Mouse (Mus musculus): ENCODE results near the gene Sacs. TPM values are rescaled to one million over a fixed set of nuclear protein-coding genes. Genes with fewer than 3 reads are reported as not detected.
A peak's percentile ranks its signal among the peaks of the same experiment; 100 is the strongest.

Sacs gene
- polyA plus RNA-seq (2015; fragmentation: Nextera tagmentation; extraction: Ambion mirVana), result 1.8 TPM in 2 replicates

DNA sequence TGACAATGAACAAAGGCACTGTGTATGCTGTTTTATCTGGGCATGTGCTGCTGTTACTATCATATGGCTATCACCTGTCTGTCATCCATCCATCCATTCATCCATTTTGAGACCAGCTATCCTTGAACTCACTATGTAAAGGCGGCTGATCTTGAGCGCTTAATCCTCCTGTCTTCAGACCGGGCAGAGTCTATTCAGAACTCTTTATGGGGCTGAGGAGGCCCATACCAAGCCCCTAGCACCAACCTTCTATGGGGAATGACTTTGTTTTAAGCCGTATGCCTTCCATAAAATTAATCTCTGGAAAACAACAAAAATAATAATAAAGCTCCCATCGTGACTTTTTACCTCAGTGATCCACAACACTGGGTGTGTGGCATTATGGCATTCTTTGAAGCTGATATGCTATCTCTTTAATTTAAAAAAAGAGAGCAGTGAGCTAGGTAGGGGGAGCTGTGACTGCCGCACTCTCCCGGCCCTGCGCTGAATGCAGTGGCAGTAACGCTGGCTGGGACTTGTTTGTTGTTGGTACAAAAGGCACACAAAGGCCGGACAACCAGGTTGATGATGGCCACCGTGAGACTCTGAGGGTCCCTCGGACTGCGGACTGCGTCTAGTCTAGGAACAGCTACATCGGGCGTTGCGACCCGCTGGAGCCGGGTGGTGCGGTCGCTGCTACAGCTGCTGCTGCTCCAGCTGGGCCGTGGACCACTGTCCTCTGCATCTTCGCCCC is at the start of gene Sacs:
Sacs (plus strand) TSS at position 464 of the 733 bp plus-strand sequence.
- Histone ChIP-seq H3K27ac (ENCODE audit: low read length) (no peak within 1 kb of the TSS), H3K4me3 (ENCODE audit: low read length) (peak within 1 kb of the TSS; percentile 45), H3K27me3 (ENCODE audit: control insufficient read depth, insufficient read depth, low read depth, low read length) (peaks cover 2% of the 10 kb centered on the region; the same call in 1 of the 2 replicates), H3K4me2 (ENCODE audit: low read depth, low read length) (peak within 1 kb of the TSS; percentile 64), H3K9me3 (ENCODE audit: control insufficient read depth, low read length) (no peaks in the 10 kb centered on the region), H3K36me3 (ENCODE audit: control insufficient read depth, insufficient read depth, low read length) (no peaks in the 10 kb centered on the region), H3K4me1 (replicated peaks; ENCODE audit: control insufficient read depth, insufficient read depth, low read length) (no peaks in the 10 kb centered on the region), H3K9ac (ENCODE audit: low read length) (peak within 1 kb of the TSS; percentile 55)
- 5% methylated on average over 23 of the region's 23 CpGs for WGBS
- no peak for ATAC-seq (ENCODE audit: low read depth)

DNA sequence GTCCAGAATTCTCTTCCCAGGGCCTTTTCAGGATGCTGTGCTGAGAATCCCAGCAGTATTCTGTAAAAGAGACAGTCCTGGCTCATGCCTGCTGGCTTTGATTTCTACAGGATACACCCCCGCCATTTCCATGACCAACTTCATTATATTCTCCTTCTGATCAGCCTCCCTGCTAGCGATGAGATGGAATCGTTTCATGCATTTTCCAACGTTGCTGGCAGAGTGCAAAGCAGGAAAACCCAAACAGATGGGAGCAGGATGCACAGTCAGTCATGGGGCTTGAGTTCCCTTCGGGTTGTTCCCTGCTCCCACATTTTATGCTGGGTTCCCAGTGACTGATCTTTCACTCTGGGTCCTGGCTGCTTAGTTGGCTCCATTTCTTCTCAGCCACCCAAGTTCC is 47.3 kb upstream of the Sacs start:
- H3K36me3 ChIP-seq (ENCODE audit: control insufficient read depth, insufficient read depth, low read length), result no peaks in the 10 kb centered on the region
- WGBS, result 71% methylated on average over 5 of the region's 5 CpGs

DNA sequence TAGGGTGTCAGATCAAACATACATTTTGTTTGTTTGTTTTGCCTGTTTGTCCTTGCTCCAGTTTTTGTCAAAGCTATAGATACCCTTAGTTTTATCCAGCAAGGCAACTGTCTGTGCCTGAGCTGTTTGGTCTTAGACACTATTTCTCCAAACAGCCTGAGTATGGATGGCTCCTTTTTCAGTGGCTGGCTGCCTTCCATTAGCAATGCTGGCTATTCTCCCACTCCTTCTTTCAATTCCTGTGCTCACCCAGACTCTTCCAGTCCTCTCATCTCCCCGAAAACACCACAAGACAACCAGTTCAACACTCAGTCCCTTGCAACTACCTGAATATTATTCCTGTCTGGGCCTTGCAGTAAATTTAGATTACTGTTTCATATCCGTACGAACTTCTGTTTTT is 46.2 kb upstream of the Sacs start:
- ATAC-seq (ENCODE audit: low read depth), result no peak
- H3K27me3 ChIP-seq (ENCODE audit: control insufficient read depth, insufficient read depth, low read depth, low read length), result no peaks in the 10 kb centered on the region
- H3K4me3 ChIP-seq (ENCODE audit: low read length), result no peak overlapping the region
- 75% methylated on average over 3 of the region's 3 CpGs for WGBS
- no peaks in the 10 kb centered on the region for H3K36me3 ChIP-seq (ENCODE audit: control insufficient read depth, insufficient read depth, low read length)
- H3K27ac ChIP-seq (ENCODE audit: low read length), result no peak overlapping the region
- H3K9me3 ChIP-seq (ENCODE audit: control insufficient read depth, low read length), result no peaks in the 10 kb centered on the region
- no peak overlapping the region for H3K4me2 ChIP-seq (ENCODE audit: low read depth, low read length)
- no peaks in the 10 kb centered on the region for H3K4me1 ChIP-seq (replicated peaks; ENCODE audit: control insufficient read depth, insufficient read depth, low read length)
- H3K9ac ChIP-seq (ENCODE audit: low read length), result no peak overlapping the region

More for the DNA sequence above, 47.3 kb upstream of the Sacs start:
- H3K4me3 ChIP-seq (ENCODE audit: low read length), result no peak overlapping the region
- ATAC-seq (ENCODE audit: low read depth), result no peak
- H3K4me1 ChIP-seq (replicated peaks; ENCODE audit: control insufficient read depth, insufficient read depth, low read length), result no peaks in the 10 kb centered on the region
- H3K27ac ChIP-seq (ENCODE audit: low read length), result no peak overlapping the region
- no peaks in the 10 kb centered on the region for H3K9me3 ChIP-seq (ENCODE audit: control insufficient read depth, low read length)
- no peak overlapping the region for H3K4me2 ChIP-seq (ENCODE audit: low read depth, low read length)
- H3K27me3 ChIP-seq (ENCODE audit: control insufficient read depth, insufficient read depth, low read depth, low read length), result no peaks in the 10 kb centered on the region
- H3K9ac ChIP-seq (ENCODE audit: low read length), result no peak overlapping the region

DNA sequence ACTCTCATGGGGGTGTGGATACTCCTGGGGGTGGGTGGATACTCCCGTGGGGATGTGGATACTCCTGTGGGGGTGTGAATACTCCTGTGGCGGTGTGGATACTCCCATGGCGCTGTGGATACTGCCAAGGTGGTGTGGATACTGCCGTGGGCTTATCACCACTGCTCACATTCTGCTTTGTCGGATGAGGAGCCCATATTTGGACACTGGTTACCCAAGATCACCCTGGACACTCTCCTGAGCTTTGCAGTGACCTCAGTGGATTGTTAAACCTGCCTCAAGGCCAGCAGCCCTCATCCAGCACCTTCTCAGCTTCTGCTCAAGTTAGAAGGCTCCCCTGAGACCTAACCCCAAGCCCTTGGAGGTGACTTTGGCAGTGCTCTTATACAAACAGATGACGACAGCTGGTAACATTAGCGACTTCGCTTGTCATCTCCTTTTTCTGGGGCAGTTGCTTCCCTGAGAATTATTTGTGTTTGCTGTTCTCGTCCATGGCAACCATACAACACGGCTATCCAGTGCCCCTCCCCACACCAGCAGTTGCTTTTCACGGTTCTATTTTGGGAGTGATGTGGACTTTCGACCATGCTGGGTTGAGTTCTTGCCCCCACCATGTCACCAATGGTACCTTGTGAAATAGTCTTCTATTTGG is 40.2 kb upstream of the Sacs start:
- WGBS, result 52% methylated on average over 12 of the region's 12 CpGs
- 0 out of 2 replicates have a peak, but pooled peaks cover 2% of the 10 kb centered on the region for H3K4me1 ChIP-seq (replicated peaks; ENCODE audit: control insufficient read depth, insufficient read depth, low read length)
- no peak overlapping the region for H3K27ac ChIP-seq (ENCODE audit: low read length)
- H3K4me2 ChIP-seq (ENCODE audit: low read depth, low read length), result no peak overlapping the region
- H3K9me3 ChIP-seq (ENCODE audit: control insufficient read depth, low read length), result no peaks in the 10 kb centered on the region
- peak; percentile 43 for ATAC-seq (ENCODE audit: low read depth)
- H3K36me3 ChIP-seq (ENCODE audit: control insufficient read depth, insufficient read depth, low read length), result no peaks in the 10 kb centered on the region
- H3K4me3 ChIP-seq (ENCODE audit: low read length), result no peak overlapping the region
- H3K9ac ChIP-seq (ENCODE audit: low read length), result no peak overlapping the region
- H3K27me3 ChIP-seq (ENCODE audit: control insufficient read depth, insufficient read depth, low read depth, low read length), result no peaks in the 10 kb centered on the region

DNA sequence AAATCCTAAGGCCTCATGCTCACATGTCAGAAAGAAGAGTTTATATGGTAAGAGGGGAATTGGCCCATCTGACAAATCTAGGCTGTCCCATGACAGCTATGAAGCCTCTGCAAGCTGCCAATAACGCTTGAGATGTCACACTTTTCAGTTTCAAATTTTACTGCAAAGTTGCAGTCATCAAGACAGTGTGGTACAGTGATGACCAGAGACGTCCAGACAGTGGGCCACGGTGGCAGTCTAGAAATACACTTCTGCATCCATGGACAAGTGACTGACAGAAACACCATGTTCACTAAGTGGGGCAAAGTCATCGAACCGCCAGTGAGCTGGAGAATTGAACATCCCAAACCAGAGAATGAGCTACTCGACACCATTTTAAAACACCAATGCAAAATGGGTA is 37.5 kb upstream of the Sacs start:
- no peak overlapping the region for H3K27ac ChIP-seq (ENCODE audit: low read length)
- H3K27me3 ChIP-seq (ENCODE audit: control insufficient read depth, insufficient read depth, low read depth, low read length), result no peaks in the 10 kb centered on the region
- WGBS, result 79% methylated on average over 6 of the region's 6 CpGs
- H3K4me1 ChIP-seq (replicated peaks; ENCODE audit: control insufficient read depth, insufficient read depth, low read length), result 0 out of 2 replicates have a peak, but pooled peaks cover 2% of the 10 kb centered on the region
- H3K4me2 ChIP-seq (ENCODE audit: low read depth, low read length), result no peak overlapping the region
- no peak overlapping the region for H3K9ac ChIP-seq (ENCODE audit: low read length)
- no peaks in the 10 kb centered on the region for H3K36me3 ChIP-seq (ENCODE audit: control insufficient read depth, insufficient read depth, low read length)
- no peak for ATAC-seq (ENCODE audit: low read depth)
- H3K4me3 ChIP-seq (ENCODE audit: low read length), result no peak overlapping the region
- no peaks in the 10 kb centered on the region for H3K9me3 ChIP-seq (ENCODE audit: control insufficient read depth, low read length)

DNA sequence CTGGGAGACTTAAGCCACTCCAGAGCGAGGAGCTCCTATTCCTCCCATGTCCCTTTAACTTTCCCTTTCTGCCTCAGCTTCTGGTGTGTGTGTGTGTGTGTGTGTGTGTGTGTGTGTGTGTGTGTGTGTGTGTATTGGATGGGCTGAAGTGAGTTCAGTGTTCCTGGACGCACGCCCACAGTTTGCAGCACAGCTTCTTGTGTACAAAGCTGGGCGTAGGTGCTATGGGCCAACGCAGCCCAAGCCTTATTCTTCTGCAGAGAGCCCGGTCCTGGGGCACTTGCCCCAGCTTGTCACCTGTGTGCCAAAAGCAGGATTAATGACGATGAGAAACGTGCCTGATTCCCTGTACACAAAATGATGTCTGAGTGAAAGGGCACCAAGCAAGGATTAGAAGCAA is 31.9 kb upstream of the Sacs start:
- peak; percentile 41; the same call in 1 of the 2 replicates for ATAC-seq (ENCODE audit: low read depth)
- H3K36me3 ChIP-seq (ENCODE audit: control insufficient read depth, insufficient read depth, low read length), result no peaks in the 10 kb centered on the region
- no peaks in the 10 kb centered on the region for H3K27me3 ChIP-seq (ENCODE audit: control insufficient read depth, insufficient read depth, low read depth, low read length)
- no peaks in the 10 kb centered on the region for H3K9me3 ChIP-seq (ENCODE audit: control insufficient read depth, low read length)
- H3K27ac ChIP-seq (ENCODE audit: low read length), result no peak overlapping the region
- no peak overlapping the region for H3K4me2 ChIP-seq (ENCODE audit: low read depth, low read length)
- peaks cover 5% of the 10 kb centered on the region for H3K4me1 ChIP-seq (replicated peaks; ENCODE audit: control insufficient read depth, insufficient read depth, low read length)
- H3K9ac ChIP-seq (ENCODE audit: low read length), result no peak overlapping the region
- no peak overlapping the region for H3K4me3 ChIP-seq (ENCODE audit: low read length)
- 53% methylated on average over 8 of the region's 8 CpGs for WGBS

DNA sequence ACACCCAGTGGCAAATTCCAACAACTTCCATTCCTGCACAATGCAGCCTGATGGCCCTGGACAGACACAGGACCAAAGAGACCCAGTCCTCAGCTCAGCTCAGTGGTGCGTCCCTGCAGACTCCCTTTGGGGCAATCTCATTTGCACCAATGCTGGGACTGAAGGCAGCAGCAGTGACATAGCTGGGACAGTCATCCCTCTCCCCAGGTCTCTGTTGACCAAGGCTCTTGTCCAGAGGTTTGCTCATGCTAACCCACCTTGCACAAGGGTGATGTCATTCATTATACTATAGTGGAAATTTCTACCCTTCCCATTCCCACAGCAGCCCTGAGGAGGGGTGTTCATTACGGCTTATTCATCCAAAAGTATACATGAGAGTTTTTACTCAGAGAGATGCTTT is 29.6 kb upstream of the Sacs start:
- peaks cover 5% of the 10 kb centered on the region for H3K4me1 ChIP-seq (replicated peaks; ENCODE audit: control insufficient read depth, insufficient read depth, low read length)
- no peaks in the 10 kb centered on the region for H3K9me3 ChIP-seq (ENCODE audit: control insufficient read depth, low read length)
- H3K4me2 ChIP-seq (ENCODE audit: low read depth, low read length), result no peak overlapping the region
- ATAC-seq (ENCODE audit: low read depth), result no peak
- no peak overlapping the region for H3K4me3 ChIP-seq (ENCODE audit: low read length)
- no peak overlapping the region for H3K9ac ChIP-seq (ENCODE audit: low read length)
- no peaks in the 10 kb centered on the region for H3K27me3 ChIP-seq (ENCODE audit: control insufficient read depth, insufficient read depth, low read depth, low read length)
- H3K27ac ChIP-seq (ENCODE audit: low read length), result no peak overlapping the region
- H3K36me3 ChIP-seq (ENCODE audit: control insufficient read depth, insufficient read depth, low read length), result no peaks in the 10 kb centered on the region
- WGBS, result 76% methylated on average over 2 of the region's 2 CpGs

DNA sequence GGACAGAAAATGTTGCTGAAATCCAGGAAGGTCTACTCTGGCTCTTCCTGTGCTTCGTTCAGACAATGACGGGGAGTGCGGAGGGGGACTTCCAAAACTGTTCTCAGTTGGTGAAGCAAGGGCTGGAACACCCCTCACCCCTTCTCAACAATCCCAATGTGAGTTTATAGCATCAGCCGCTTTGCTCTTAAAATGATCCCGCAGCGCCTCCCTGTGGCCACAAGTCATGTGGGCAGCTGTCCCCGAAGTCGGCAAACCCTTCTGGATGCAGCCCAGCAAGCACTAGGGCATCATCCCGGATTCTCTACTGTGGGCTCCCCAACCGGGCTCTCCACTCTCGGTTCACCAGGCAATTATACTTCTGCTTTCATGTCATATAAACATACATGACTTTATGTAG is 25.9 kb upstream of the Sacs start:
- H3K4me3 ChIP-seq (ENCODE audit: low read length), result no peak overlapping the region
- H3K9me3 ChIP-seq (ENCODE audit: control insufficient read depth, low read length), result no peaks in the 10 kb centered on the region
- H3K27ac ChIP-seq (ENCODE audit: low read length), result no peak overlapping the region
- H3K36me3 ChIP-seq (ENCODE audit: control insufficient read depth, insufficient read depth, low read length), result no peaks in the 10 kb centered on the region
- H3K4me2 ChIP-seq (ENCODE audit: low read depth, low read length), result no peak overlapping the region
- no peaks in the 10 kb centered on the region for H3K27me3 ChIP-seq (ENCODE audit: control insufficient read depth, insufficient read depth, low read depth, low read length)
- peak; percentile 71; the same call in 1 of the 2 replicates for ATAC-seq (ENCODE audit: low read depth)
- peaks cover 5% of the 10 kb centered on the region for H3K4me1 ChIP-seq (replicated peaks; ENCODE audit: control insufficient read depth, insufficient read depth, low read length)
- no peak overlapping the region for H3K9ac ChIP-seq (ENCODE audit: low read length)
- 5% methylated on average over 11 of the region's 11 CpGs for WGBS

DNA sequence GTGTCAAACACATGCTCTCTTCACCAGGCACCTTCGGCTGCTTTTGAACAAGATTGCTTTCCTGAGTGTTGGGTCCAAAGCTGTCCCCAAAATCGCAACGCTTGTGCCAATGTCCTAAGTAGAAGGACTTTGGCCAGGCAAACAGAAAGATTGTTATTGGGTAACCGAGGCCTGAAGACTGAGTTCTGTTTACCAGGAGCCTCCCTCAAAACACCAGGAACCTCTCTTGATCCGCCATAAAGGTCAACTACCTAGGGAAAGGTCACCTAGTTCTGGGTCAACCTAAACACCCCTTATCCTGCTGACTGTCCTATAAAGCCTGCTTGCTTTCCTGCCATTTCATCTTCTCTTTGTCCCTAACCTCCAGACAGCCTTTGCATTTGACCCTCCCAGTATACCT is 13.5 kb upstream of the Sacs start:
- Histone ChIP-seq H3K4me2 (ENCODE audit: low read depth, low read length) (no peak overlapping the region), H3K9me3 (ENCODE audit: control insufficient read depth, low read length) (no peaks in the 10 kb centered on the region), H3K27me3 (ENCODE audit: control insufficient read depth, insufficient read depth, low read depth, low read length) (no peaks in the 10 kb centered on the region), H3K9ac (ENCODE audit: low read length) (no peak overlapping the region), H3K4me1 (replicated peaks; ENCODE audit: control insufficient read depth, insufficient read depth, low read length) (no peaks in the 10 kb centered on the region), H3K27ac (ENCODE audit: low read length) (no peak overlapping the region), H3K4me3 (ENCODE audit: low read length) (no peak overlapping the region), H3K36me3 (ENCODE audit: control insufficient read depth, insufficient read depth, low read length) (no peaks in the 10 kb centered on the region)
- 71% methylated on average over 5 of the region's 5 CpGs for WGBS
- ATAC-seq (ENCODE audit: low read depth), result no peak
